Mouse (Mus musculus) neutrophil, adult 65 days (primary cell): ENCODE measurements around the gene Lad1. TPM values are rescaled to one million over a fixed set of nuclear protein-coding genes. Genes with fewer than 3 reads are reported as not detected.

Experiments
- total RNA-seq: library from RNA; stranded (reverse); gene quantifications from 2 replicates; pipeline ENCODE4 v1.2.4, GENCODE M21; 2023

Gene Lad1
- not detected in 2 replicates for total RNA-seq

GRCm38 (mm10) chr1:135818481-135819086 lies at the start of gene Lad1:
Lad1 (plus strand) TSS chr1:135818598.

GRCm38 (mm10) chr1:135778780-135779535 lies 39.4 kb upstream of the Lad1 start, which contains the start of gene Tnni1:
Tnni1 (plus strand) TSS chr1:135779434.

GRCm38 (mm10) chr1:135835716-135836483 lies 17.5 kb downstream of the Lad1 start, which contains the start of gene Tnnt2:
Tnnt2 (plus strand) TSS chr1:135836354.

Other genes with a start within 250 kb of the Lad1 start
- 16.7 and 18.4 TPM in 2 replicates for gene Nav1, start 211.3 kb upstream of the Lad1 start, total RNA-seq
- 39.4 and 45.8 TPM in 2 replicates for gene Csrp1, start 98.5 kb upstream of the Lad1 start, total RNA-seq
- gene Phlda3, start 52.5 kb upstream of the Lad1 start, total RNA-seq, result not detected in 2 replicates
- gene Tnni1, start 39.2 kb upstream of the Lad1 start, total RNA-seq, result not detected in 2 replicates
- not detected in 2 replicates for gene Tnnt2, start 17.8 kb downstream of the Lad1 start, total RNA-seq
- gene Pkp1, start 100.6 kb downstream of the Lad1 start, total RNA-seq, result not detected in 2 replicates
- not detected in 2 replicates for gene Igfn1, start 187.7 kb downstream of the Lad1 start, total RNA-seq
- 2.5 and 2.9 TPM in 2 replicates for gene Tmem9, start 189.6 kb downstream of the Lad1 start, total RNA-seq
- not detected in 2 replicates for gene Ascl5, start 232.2 kb downstream of the Lad1 start, total RNA-seq
- gene Cacna1s, start 234.2 kb downstream of the Lad1 start, total RNA-seq, result 0.66 TPM in 1 of 2 replicates, not detected in the other